Mouse (Mus musculus): ENCODE data around the gene Zfp260. TPM values are rescaled to one million over a fixed set of nuclear protein-coding genes. Genes with fewer than 3 reads are reported as not detected.

The Zfp260 gene
- 12.7 and 18.3 TPM in 2 replicates for polyA plus RNA-seq (2015; fragmentation: Nextera tagmentation; extraction: Ambion mirVana)

- peaks cover 50% of the 10 kb centered on the region for H3K4me1 ChIP-seq (replicated peaks)
- peaks cover 3% of the 10 kb centered on the region; the same call in 1 of the 2 replicates for H3K36me3 ChIP-seq
- peak within 1 kb of the TSS; percentile 81 for H3K4me2 ChIP-seq
- H3K9me3 ChIP-seq (replicated peaks): no peaks in the 10 kb centered on the region
- peak; percentile 69 for ATAC-seq (ENCODE audit: low read depth)
- H3K4me3 ChIP-seq (replicated peaks): peak within 1 kb of the TSS; percentile 74
- WGBS (ENCODE audit: insufficient replicate concordance): under 1% methylated on average over 26 of the region's 26 CpGs
- DNase-seq: peak; percentile 76
- peak within 1 kb of the TSS; percentile 82 for H3K27ac ChIP-seq
- peak within 1 kb of the TSS; percentile 79 for H3K9ac ChIP-seq
- no peaks in the 10 kb centered on the region for H3K27me3 ChIP-seq
These were observed at the start of gene Zfp260 for GRCm38 (mm10) chr7:30094646-30095429. Gene Zfp260, plus strand, starts transcription at chr7:30094777.

GRCm38 (mm10) chr7:30048126-30048525 lies 46.5 kb upstream of the Zfp260 start:
- Histone ChIP-seq H3K36me3 (no peaks in the 10 kb centered on the region), H3K4me3 (replicated peaks) (no peak overlapping the region), H3K4me2 (no peak overlapping the region), H3K9ac (no peak overlapping the region), H3K9me3 (replicated peaks) (no peaks in the 10 kb centered on the region), H3K27me3 (no peaks in the 10 kb centered on the region), H3K4me1 (replicated peaks) (peaks cover 16% of the 10 kb centered on the region), H3K27ac (no peak overlapping the region)
- 83% methylated on average over 4 of the region's 4 CpGs for WGBS (ENCODE audit: insufficient replicate concordance)
- ATAC-seq (ENCODE audit: low read depth) (no peak), DNase-seq (no peak)

DNA sequence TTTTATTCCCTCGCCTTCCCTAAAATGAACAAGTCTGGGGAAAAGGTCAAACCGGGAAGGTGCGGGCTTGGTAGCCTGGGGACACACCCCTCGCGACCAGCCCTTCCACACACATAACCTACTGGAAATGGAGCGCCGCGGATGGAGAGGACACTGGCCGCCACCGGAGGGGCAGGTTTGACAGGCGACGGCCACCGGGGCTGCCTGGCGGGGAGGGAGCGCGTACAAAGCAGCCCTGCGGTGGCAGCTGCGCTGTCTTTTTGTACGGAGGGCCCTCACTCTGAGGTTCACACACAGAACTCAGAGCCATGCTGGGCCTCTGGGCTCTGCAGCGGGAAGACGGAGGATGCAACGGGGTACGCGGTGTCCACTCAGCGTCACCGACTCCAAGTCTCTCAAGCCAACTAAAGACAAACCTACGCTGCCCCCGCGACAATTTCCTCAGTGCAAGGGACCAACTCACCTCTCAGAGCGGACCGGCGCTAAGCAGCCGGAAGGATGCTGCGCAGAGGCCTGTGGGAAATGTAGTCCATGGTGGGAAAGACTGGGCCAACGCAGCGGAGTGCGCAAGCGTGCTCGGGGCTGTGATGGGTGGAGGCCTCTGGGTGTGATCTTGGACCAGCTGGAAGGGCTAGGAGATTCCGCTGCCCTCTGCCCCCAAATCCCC lies 43.6 kb upstream of the Zfp260 start, which contains the start of gene Zfp14:
Gene Zfp14 (minus strand): TSS at position 499 of the 667 bp plus-strand sequence.
- H3K4me2 ChIP-seq: peak within 1 kb of the TSS; percentile 95
- WGBS (ENCODE audit: insufficient replicate concordance): 1% methylated on average over 40 of the region's 40 CpGs
- no peaks in the 10 kb centered on the region for H3K27me3 ChIP-seq
- ATAC-seq (ENCODE audit: low read depth) (peak; percentile 100), DNase-seq (peak; percentile 74)
- no peaks in the 10 kb centered on the region for H3K9me3 ChIP-seq (replicated peaks)
- H3K4me3 ChIP-seq (replicated peaks): peak within 1 kb of the TSS; percentile 78
- peaks cover 1% of the 10 kb centered on the region for H3K36me3 ChIP-seq
- peaks cover 16% of the 10 kb centered on the region for H3K4me1 ChIP-seq (replicated peaks)
- H3K9ac ChIP-seq: peak within 1 kb of the TSS; percentile 75
- peak within 1 kb of the TSS; percentile 51 for H3K27ac ChIP-seq

DNA sequence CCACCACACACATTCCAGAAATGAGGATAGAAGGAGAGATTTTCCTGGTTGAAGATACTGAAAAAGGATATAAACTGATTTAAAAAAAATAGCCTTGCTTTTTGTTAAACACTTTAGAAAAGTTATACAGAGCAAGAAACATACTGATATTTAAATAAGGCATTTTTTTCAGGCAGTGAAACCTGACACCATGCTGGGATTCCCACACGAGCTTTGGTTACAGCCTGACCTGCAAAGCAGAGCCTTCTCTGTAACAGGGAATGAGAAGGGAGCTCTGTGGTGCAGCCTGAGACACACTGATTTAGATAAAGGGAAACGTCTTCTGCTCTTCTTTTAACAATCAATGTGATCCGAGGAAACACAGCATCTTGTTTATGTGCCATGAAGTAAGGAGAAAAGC lies 41.0 kb upstream of the Zfp260 start:
- Histone ChIP-seq H3K4me2 (no peak overlapping the region), H3K9ac (no peak overlapping the region), H3K27ac (no peak overlapping the region), H3K9me3 (replicated peaks) (no peaks in the 10 kb centered on the region), H3K4me3 (replicated peaks) (no peak overlapping the region), H3K27me3 (no peaks in the 10 kb centered on the region), H3K36me3 (peaks cover 17% of the 10 kb centered on the region), H3K4me1 (replicated peaks) (peaks cover 16% of the 10 kb centered on the region)
- 12% methylated on average over 3 of the region's 3 CpGs for WGBS (ENCODE audit: insufficient replicate concordance)
- DNase-seq (no peak), ATAC-seq (ENCODE audit: low read depth) (no peak)

DNA sequence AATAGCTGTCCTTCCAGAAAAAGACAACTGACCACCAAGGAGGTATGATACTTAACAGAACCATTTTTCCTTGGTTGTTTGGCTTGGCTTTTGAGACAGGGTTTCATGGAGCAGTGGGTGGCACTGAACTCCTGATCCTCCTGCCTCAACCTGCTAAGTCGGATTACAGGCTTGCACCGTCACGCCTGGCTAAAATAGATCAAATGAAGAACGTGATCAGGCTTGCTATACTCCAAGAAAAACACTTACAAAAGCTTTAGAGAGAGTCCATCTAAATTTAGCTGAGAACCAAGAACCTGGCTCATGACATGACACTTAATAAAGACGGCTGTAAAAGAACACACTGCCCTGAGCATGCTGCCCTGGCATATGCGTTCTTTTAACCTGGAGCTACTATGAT lies 34.2 kb upstream of the Zfp260 start:
- no peak for ATAC-seq (ENCODE audit: low read depth)
- no peaks in the 10 kb centered on the region for H3K4me1 ChIP-seq (replicated peaks)
- H3K27ac ChIP-seq: no peak overlapping the region
- no peaks in the 10 kb centered on the region for H3K9me3 ChIP-seq (replicated peaks)
- H3K27me3 ChIP-seq: no peaks in the 10 kb centered on the region
- H3K9ac ChIP-seq: no peak overlapping the region
- no peak overlapping the region for H3K4me2 ChIP-seq
- WGBS (ENCODE audit: insufficient replicate concordance): 85% methylated on average over 6 of the region's 6 CpGs
- no peak for DNase-seq
- peaks cover 40% of the 10 kb centered on the region for H3K36me3 ChIP-seq
- no peak overlapping the region for H3K4me3 ChIP-seq (replicated peaks)

- Histone ChIP-seq H3K36me3 (peaks cover 32% of the 10 kb centered on the region; the same call in 1 of the 2 replicates), H3K27ac (no peak overlapping the region), H3K4me3 (replicated peaks) (no peak overlapping the region), H3K9me3 (replicated peaks) (no peaks in the 10 kb centered on the region), H3K4me2 (no peak overlapping the region), H3K27me3 (no peaks in the 10 kb centered on the region), H3K4me1 (replicated peaks) (no peaks in the 10 kb centered on the region), H3K9ac (no peak overlapping the region)
- peak; percentile 15 for DNase-seq
- no peak for ATAC-seq (ENCODE audit: low read depth)
- 73% methylated on average over 5 of the region's 5 CpGs for WGBS (ENCODE audit: insufficient replicate concordance)
These were observed 32.1 kb upstream of the Zfp260 start for GRCm38 (mm10) chr7:30062478-30062877.

GRCm38 (mm10) chr7:30064622-30065021 lies 30.0 kb upstream of the Zfp260 start:
- H3K27ac ChIP-seq: no peak overlapping the region
- H3K27me3 ChIP-seq: no peaks in the 10 kb centered on the region
- ATAC-seq (ENCODE audit: low read depth) (no peak), DNase-seq (no peak)
- H3K4me1 ChIP-seq (replicated peaks): no peaks in the 10 kb centered on the region
- no peak overlapping the region for H3K9ac ChIP-seq
- H3K4me2 ChIP-seq: no peak overlapping the region
- H3K36me3 ChIP-seq: peaks cover 32% of the 10 kb centered on the region; the same call in 1 of the 2 replicates
- no peaks in the 10 kb centered on the region for H3K9me3 ChIP-seq (replicated peaks)
- WGBS (ENCODE audit: insufficient replicate concordance): 71% methylated on average over 5 of the region's 5 CpGs
- no peak overlapping the region for H3K4me3 ChIP-seq (replicated peaks)

- Histone ChIP-seq H3K9me3 (replicated peaks) (no peaks in the 10 kb centered on the region), H3K27me3 (no peaks in the 10 kb centered on the region), H3K4me1 (replicated peaks) (peaks cover 17% of the 10 kb centered on the region), H3K4me3 (replicated peaks) (peak within 1 kb of the TSS; percentile 82), H3K9ac (peak within 1 kb of the TSS; percentile 83), H3K4me2 (peak within 1 kb of the TSS; percentile 97), H3K36me3 (peaks cover 13% of the 10 kb centered on the region; the same call in 1 of the 2 replicates), H3K27ac (peak within 1 kb of the TSS; percentile 68)
- ATAC-seq (ENCODE audit: low read depth): peak; percentile 92
- under 1% methylated on average over 50 of the region's 50 CpGs for WGBS (ENCODE audit: insufficient replicate concordance)
- peak; percentile 81 for DNase-seq
These were observed 22.2 kb upstream of the Zfp260 start, which contains the start of gene Zfp82 for GRCm38 (mm10) chr7:30072146-30073028. Gene Zfp82, minus strand, starts transcription at chr7:30072900.

DNA sequence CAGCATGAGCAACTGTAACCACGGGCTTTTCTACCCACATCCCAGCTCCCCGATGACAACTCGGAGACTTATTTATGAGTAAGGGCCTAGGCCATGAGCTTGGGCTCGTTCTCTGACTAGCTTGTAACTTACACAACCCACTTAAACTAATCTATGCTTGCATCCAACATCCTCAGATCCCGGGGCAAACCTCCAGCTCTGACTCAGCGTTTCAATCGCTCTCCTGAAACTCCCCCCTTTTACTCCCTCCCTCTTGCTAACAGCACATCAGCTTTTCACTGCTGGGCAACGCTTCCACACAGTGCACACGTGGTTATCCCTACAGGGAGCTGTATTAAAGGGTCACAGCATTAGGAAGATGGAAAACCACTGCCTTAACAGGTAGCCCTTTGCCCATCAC lies 8.1 kb upstream of the Zfp260 start:
- DNase-seq (no peak), ATAC-seq (ENCODE audit: low read depth) (no peak)
- H3K4me3 ChIP-seq (replicated peaks): no peak overlapping the region
- H3K36me3 ChIP-seq: peaks cover 17% of the 10 kb centered on the region
- 71% methylated on average over 9 of the region's 9 CpGs for WGBS (ENCODE audit: insufficient replicate concordance)
- no peak overlapping the region for H3K9ac ChIP-seq
- no peak overlapping the region for H3K27ac ChIP-seq
- peaks cover 23% of the 10 kb centered on the region for H3K4me1 ChIP-seq (replicated peaks)
- no peaks in the 10 kb centered on the region for H3K9me3 ChIP-seq (replicated peaks)
- H3K27me3 ChIP-seq: no peaks in the 10 kb centered on the region
- H3K4me2 ChIP-seq: no peak overlapping the region

DNA sequence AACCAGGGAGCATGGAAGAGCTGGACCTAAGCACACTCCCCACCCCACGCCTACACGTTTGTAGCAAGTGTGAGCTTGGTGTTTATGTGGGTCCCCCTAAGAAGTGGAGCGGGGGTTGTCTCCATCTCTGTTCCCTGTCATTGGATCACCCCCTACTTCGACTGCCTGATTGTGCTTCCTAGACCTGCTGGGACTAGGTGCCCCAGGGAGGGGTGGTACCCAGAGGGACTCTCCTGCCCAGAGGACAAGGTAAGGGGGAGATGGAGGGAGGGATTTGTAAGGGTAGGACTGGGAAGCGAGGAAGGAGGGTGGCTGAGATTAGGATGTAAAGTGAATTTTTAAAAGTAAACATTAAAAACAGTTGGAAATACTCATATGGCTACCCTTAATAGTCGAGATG lies 5.2 kb upstream of the Zfp260 start:
- peak overlapping the region; percentile 78 for H3K4me2 ChIP-seq
- peak overlapping the region; percentile 72 for H3K9ac ChIP-seq
- H3K27ac ChIP-seq: peak overlapping the region; percentile 15; the same call in 1 of the 2 replicates
- peaks cover 16% of the 10 kb centered on the region for H3K36me3 ChIP-seq
- peak overlapping the region; percentile 68 for H3K4me3 ChIP-seq (replicated peaks)
- no peak for ATAC-seq (ENCODE audit: low read depth)
- DNase-seq: no peak
- H3K27me3 ChIP-seq: no peaks in the 10 kb centered on the region
- H3K4me1 ChIP-seq (replicated peaks): peaks cover 35% of the 10 kb centered on the region
- 20% methylated on average over 6 of the region's 6 CpGs for WGBS (ENCODE audit: insufficient replicate concordance)
- H3K9me3 ChIP-seq (replicated peaks): no peaks in the 10 kb centered on the region
